Mouse (Mus musculus): ENCODE results near the gene Fggy. TPM values are rescaled to one million over a fixed set of nuclear protein-coding genes. Genes with fewer than 3 reads are reported as not detected.
A peak's percentile ranks its signal among the peaks of the same experiment; 100 is the strongest.

The Fggy gene
- 6.1 and 6.8 TPM in 2 replicates for polyA plus RNA-seq (2016; fragmentation: Nextera tagmentation; extraction: Ambion mirVana)

DNA sequence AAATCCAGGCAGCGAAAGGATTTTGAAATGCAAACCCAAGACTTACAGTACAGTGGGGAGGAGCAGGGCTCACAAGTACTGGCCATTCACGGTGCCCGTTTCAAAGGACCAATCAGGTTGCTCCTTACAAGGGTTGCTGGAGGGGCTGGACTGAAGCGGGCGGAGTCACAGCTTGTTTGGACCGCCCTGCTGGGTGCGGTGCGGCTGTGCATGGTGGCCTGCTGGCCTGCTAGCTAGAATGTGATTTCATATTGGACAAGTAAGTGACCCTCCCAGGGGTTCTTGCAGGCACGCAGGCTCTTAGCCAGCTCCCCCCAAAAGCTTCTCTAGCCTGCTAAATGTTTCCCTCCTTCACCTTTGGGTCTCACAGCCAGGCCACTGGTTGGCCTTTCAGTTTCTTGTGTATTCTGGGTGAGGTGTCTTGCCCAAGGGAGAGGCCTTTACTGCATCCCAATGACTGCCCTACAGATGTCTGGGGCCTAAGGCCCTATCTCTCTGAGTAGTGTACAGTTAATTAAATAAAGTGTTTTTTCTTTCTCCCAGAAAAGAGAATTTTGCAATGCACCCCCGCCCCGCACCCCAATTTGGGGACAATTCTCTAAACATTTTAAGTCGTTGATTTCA, at the start of gene Fggy:
Gene Fggy, plus strand, starts transcription at position 175 of the 624 bp plus-strand sequence.
- DNase-seq (ENCODE audit: extremely low spot score, low spot score) = peak; percentile 92
- Histone ChIP-seq H3K9me3 (no peaks in the 10 kb centered on the region), H3K27me3 (ENCODE audit: poor library complexity, severe bottlenecking) (no peaks in the 10 kb centered on the region), H3K4me3 (peak within 1 kb of the TSS; percentile 47), H3K27ac (peak within 1 kb of the TSS; percentile 88), H3K4me1 (peaks cover 18% of the 10 kb centered on the region), H3K36me3 (replicated peaks) (no peaks in the 10 kb centered on the region)
- WGBS = 27% methylated on average over 12 of the region's 12 CpGs

DNA sequence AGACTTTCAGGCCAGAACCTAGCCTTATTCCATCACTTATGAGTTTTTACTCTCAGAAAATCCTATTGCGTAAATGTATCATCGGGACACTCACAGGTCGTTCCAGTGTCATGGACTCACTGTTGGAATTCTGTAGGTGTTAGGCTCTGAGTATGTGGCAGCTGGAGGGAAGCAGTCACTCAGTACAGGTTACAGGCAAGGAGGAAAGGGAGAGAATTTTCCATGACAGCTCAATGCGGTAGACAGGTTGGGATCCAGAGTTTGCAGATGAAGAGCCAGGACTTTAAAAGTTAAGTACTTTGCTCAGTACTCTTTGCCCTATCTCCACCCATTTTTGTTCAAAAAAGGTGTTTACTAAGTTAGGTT, 49.4 kb upstream of the Fggy start:
- Histone ChIP-seq H3K4me3 (no peak overlapping the region), H3K4me1 (no peaks in the 10 kb centered on the region), H3K9me3 (no peaks in the 10 kb centered on the region), H3K27ac (no peak overlapping the region), H3K27me3 (ENCODE audit: poor library complexity, severe bottlenecking) (no peaks in the 10 kb centered on the region), H3K36me3 (replicated peaks) (no peaks in the 10 kb centered on the region)
- DNase-seq (ENCODE audit: extremely low spot score, low spot score) = no peak
- 91% methylated on average over 4 of the region's 4 CpGs for WGBS

DNA sequence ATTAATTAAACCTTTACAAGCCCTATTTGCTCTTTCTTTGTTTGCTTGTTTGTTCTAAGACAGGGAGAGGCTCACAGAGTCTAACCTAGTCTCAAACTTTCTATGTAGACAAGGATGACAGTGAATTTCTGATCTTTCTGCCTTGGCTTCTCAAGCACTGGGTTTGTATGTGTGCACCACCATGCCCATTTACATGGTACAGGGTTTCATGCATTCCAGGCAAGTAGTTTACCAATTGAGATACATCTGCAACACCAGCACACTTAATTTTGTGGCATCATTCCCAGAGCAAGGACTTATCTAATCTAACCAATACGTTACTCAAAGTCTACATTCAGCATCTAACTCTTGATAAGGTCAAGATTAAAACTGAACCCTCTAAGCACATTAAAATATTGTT, 38.9 kb upstream of the Fggy start:
- H3K9me3 ChIP-seq = no peaks in the 10 kb centered on the region
- WGBS = 86% methylated on average over 1 of the region's 1 CpGs
- H3K4me3 ChIP-seq = no peak overlapping the region
- no peak overlapping the region for H3K27ac ChIP-seq
- peaks cover 21% of the 10 kb centered on the region for H3K4me1 ChIP-seq
- DNase-seq (ENCODE audit: extremely low spot score, low spot score) = no peak
- H3K36me3 ChIP-seq (replicated peaks) = no peaks in the 10 kb centered on the region
- no peaks in the 10 kb centered on the region for H3K27me3 ChIP-seq (ENCODE audit: poor library complexity, severe bottlenecking)

DNA sequence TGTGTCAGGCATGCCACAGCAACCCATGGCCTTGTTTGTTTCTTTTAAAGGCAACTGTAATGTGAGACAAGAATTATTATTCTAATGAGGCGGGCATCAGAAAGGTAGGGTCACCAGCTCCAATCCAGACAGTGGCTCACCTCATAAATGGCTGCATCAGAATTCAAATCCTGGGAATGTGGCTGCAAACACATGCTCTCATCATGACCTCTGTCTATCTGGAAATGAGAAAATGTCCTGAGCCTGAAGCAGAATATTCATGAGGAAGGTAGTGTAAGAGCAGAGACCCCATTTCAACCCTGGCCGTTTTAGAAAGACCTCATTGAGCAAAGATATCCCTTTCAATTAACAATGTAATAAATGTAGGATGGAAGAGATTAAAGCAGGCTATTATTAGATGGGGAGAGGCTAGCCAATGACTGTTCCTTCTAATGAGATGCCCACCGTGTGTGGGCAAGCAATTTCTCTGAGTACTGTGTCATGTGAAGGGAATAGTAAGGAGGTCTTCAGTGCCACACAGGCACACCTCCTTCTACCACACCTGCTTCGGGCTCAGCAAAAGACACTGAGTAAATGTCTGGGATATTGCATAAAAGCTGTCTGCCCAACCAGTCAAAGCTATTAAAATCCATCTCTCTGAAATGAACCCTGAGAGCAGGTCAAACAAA, 37.2 kb upstream of the Fggy start:
- H3K27ac ChIP-seq = no peak overlapping the region
- no peak overlapping the region for H3K4me3 ChIP-seq
- no peaks in the 10 kb centered on the region for H3K9me3 ChIP-seq
- 65% methylated on average over 4 of the region's 4 CpGs for WGBS
- H3K36me3 ChIP-seq (replicated peaks) = no peaks in the 10 kb centered on the region
- no peaks in the 10 kb centered on the region for H3K27me3 ChIP-seq (ENCODE audit: poor library complexity, severe bottlenecking)
- H3K4me1 ChIP-seq = peaks cover 21% of the 10 kb centered on the region
- no peak for DNase-seq (ENCODE audit: extremely low spot score, low spot score)

DNA sequence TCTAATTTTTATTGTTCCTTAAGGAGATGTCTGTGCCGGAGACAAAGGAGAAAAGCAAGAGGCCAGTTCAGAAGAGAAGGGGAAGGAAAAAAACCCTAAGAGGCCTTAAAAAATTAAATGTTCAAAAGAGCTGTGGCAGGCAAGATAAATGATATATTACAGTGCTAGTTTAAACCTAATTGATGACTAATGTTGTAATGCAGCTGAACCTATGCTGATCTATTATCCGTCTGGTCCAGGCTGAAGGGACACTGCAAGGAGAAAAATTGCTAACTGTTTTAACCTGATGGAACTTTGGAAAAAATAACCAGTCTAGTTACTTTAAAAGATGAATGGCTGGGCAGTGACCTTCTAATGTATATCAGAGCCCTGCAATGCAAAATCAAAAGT, 36.7 kb upstream of the Fggy start:
- Histone ChIP-seq H3K27ac (no peak overlapping the region), H3K36me3 (replicated peaks) (no peaks in the 10 kb centered on the region)

DNA sequence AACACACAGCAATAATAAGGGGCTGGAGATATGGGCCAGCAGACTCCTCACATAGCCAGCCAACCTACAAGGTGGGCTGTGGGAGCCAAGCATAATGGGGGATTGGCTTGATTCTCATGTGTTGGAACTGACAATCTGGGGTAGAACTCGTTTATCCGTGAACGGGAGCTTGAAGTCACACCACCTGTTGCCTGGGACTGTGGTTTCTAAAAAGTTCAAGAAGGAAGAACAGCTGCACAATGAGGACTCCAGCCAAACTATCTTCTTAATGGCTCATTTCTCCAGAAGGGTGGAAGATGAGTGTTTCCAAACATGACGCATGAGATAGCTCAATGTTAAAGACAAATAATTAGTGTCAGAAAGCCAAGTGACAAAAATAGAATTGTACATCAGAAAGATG, 30.7 kb upstream of the Fggy start:
- H3K4me1 ChIP-seq = no peaks in the 10 kb centered on the region
- H3K36me3 ChIP-seq (replicated peaks) = no peaks in the 10 kb centered on the region
- no peak overlapping the region for H3K4me3 ChIP-seq
- H3K9me3 ChIP-seq = no peaks in the 10 kb centered on the region
- WGBS = 94% methylated on average over 4 of the region's 4 CpGs
- no peak for DNase-seq (ENCODE audit: extremely low spot score, low spot score)
- H3K27me3 ChIP-seq (ENCODE audit: poor library complexity, severe bottlenecking) = no peaks in the 10 kb centered on the region
- no peak overlapping the region for H3K27ac ChIP-seq

More for the DNA sequence above, 36.7 kb upstream of the Fggy start:
- 73% methylated on average over 2 of the region's 2 CpGs for WGBS
- no peaks in the 10 kb centered on the region for H3K9me3 ChIP-seq
- H3K4me1 ChIP-seq = peaks cover 21% of the 10 kb centered on the region
- DNase-seq (ENCODE audit: extremely low spot score, low spot score) = no peak
- no peak overlapping the region for H3K4me3 ChIP-seq
- no peaks in the 10 kb centered on the region for H3K27me3 ChIP-seq (ENCODE audit: poor library complexity, severe bottlenecking)

DNA sequence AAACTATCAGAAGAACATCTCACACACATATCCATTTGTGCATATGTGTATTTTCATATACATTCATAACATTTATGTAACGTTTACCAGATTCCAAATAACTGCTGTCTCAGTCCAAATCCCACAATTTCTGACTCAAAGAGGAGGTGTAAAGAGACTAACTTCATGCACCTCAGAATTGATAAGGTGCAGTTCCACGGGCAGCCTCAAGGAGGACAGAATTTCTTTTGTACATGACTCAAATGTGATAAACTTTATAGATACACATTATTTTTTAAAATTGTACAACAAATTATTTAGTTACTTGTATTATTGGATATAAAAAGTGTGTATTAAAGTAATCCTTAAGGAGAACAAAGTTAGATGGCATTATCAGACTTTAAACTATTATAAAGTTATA, 26.6 kb upstream of the Fggy start:
- Histone ChIP-seq H3K4me3 (no peak overlapping the region), H3K9me3 (no peaks in the 10 kb centered on the region), H3K36me3 (replicated peaks) (no peaks in the 10 kb centered on the region), H3K27me3 (ENCODE audit: poor library complexity, severe bottlenecking) (no peaks in the 10 kb centered on the region), H3K4me1 (no peaks in the 10 kb centered on the region), H3K27ac (no peak overlapping the region)
- 65% methylated on average over 2 of the region's 2 CpGs for WGBS
- DNase-seq (ENCODE audit: extremely low spot score, low spot score) = no peak

DNA sequence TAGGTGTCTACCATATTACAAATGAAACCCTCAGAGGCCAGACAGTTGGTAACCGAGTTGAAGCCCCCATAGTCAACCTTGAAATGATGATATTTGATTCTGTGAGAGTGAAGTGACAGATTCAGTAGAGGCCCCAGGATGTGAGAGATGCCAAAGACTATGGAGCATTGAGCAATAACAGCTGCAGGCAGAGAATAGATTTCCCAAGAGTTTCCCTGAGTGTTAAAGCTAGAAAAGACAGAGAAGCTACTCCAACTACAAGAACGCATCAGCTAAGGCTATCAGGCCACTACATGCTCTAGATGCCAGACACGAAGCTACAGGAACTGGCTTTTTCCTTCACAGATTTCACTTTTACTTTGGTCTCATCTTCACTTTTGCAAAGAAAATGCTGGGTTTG, 23.4 kb upstream of the Fggy start:
- no peak for DNase-seq (ENCODE audit: extremely low spot score, low spot score)
- no peaks in the 10 kb centered on the region for H3K9me3 ChIP-seq
- no peaks in the 10 kb centered on the region for H3K27me3 ChIP-seq (ENCODE audit: poor library complexity, severe bottlenecking)
- H3K27ac ChIP-seq = no peak overlapping the region
- H3K4me3 ChIP-seq = no peak overlapping the region
- WGBS = 91% methylated on average over 3 of the region's 3 CpGs
- peaks cover 9% of the 10 kb centered on the region for H3K4me1 ChIP-seq
- H3K36me3 ChIP-seq (replicated peaks) = no peaks in the 10 kb centered on the region

DNA sequence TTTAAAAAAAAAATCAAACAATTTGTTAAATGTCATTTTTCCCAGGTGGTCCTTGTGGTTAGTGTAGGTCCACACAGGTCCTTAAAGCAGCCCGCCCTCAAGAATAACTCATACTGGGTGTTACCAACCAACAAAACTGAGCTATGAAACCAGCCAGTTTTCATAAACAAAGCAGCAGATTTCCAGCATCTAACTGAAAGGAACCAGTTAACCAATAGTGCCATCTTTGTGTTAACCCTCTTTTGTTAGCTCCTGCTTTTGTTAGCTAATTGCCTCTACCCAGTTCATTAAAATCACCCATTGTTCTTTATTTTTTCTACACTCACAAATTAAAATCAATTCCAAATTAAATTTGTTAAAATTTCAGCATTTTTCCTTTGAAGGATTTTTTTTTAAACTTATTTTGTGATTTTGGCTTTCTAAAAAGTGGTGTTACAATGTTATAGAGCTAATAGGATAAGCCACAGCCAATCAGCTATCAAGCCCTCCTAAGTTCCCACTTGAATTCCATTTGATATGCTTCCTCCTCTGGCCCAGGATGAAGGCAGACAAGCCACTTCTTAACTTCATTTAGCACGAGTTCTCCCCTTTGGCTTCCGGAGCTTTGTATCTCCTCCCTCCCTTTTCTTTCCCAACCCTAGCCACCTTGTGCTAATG, 15.8 kb upstream of the Fggy start:
- no peak for DNase-seq (ENCODE audit: extremely low spot score, low spot score)
- no peak overlapping the region for H3K4me3 ChIP-seq
- H3K27ac ChIP-seq = no peak overlapping the region
- WGBS = 27% methylated on average over 3 of the region's 3 CpGs
- peaks cover 20% of the 10 kb centered on the region for H3K4me1 ChIP-seq
- no peaks in the 10 kb centered on the region for H3K27me3 ChIP-seq (ENCODE audit: poor library complexity, severe bottlenecking)
- no peaks in the 10 kb centered on the region for H3K36me3 ChIP-seq (replicated peaks)
- no peaks in the 10 kb centered on the region for H3K9me3 ChIP-seq

DNA sequence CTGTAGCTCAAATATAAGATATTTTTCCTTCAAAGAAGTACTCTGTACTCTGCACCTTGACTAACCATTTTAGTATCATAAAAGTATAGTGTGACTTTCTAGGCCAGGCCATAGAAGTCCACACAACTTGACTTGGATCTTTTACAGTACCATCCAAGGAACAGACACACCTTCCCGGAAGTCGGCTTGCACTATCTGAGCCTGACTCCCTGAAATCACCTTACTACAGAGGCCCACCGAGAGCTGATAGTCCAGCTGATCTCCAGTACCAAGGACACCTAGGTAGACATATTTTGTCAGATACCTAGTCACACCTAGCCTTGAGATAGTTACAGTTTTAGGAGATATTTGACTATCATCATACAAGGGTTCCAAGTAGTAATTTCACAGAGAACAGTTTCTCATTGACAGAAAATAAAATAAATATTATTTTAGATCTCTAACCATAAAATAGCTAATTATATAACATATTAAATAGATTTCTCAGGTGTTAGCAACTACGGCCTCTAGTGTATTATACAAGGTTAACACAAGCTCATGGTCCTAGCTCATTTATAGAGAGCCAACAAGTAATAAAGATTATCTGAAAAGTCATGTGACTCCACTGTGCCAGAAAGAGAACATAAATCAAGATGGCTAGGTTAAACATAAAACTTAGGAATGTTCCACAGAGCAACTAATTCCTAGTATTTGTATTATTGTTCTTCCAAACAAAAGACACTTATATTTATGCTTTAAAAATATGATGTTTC, 15.1 kb upstream of the Fggy start:
- 92% methylated on average over 4 of the region's 4 CpGs for whole genome bisulfite sequencing
- H3K4me3 ChIP-seq = no peak overlapping the region
- no peaks in the 10 kb centered on the region for H3K9me3 ChIP-seq
- H3K4me1 ChIP-seq = peaks cover 17% of the 10 kb centered on the region
- H3K27me3 ChIP-seq (ENCODE audit: poor library complexity, severe bottlenecking) = no peaks in the 10 kb centered on the region
- H3K36me3 ChIP-seq (replicated peaks) = no peaks in the 10 kb centered on the region
- no peak for DNase-seq (ENCODE audit: extremely low spot score, low spot score)
- H3K27ac ChIP-seq = no peak overlapping the region

DNA sequence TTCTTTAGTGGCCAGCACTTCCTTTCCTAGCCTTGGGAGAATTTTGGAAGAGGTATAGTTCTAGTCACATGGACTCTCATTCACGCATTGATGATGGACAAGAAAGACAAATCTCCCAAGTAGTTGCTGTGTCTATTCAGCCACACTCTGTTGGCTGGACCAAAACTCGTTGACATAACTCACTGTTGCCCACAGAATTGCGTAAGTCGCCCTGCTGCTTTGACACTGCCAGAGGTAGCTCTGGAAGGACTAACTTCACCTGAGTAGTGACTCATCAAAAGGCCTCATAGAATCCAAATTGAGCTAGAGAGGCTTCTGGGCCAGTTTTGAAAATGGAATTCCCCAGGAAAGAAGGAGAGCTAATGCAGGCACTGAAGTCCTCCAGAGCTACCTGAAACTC, 13.8 kb upstream of the Fggy start:
- Histone ChIP-seq H3K4me3 (no peak overlapping the region), H3K4me1 (peaks cover 17% of the 10 kb centered on the region), H3K9me3 (no peaks in the 10 kb centered on the region), H3K36me3 (replicated peaks) (no peaks in the 10 kb centered on the region), H3K27me3 (ENCODE audit: poor library complexity, severe bottlenecking) (no peaks in the 10 kb centered on the region), H3K27ac (no peak overlapping the region)
- DNase-seq (ENCODE audit: extremely low spot score, low spot score) = no peak
- WGBS = 91% methylated on average over 4 of the region's 4 CpGs

DNA sequence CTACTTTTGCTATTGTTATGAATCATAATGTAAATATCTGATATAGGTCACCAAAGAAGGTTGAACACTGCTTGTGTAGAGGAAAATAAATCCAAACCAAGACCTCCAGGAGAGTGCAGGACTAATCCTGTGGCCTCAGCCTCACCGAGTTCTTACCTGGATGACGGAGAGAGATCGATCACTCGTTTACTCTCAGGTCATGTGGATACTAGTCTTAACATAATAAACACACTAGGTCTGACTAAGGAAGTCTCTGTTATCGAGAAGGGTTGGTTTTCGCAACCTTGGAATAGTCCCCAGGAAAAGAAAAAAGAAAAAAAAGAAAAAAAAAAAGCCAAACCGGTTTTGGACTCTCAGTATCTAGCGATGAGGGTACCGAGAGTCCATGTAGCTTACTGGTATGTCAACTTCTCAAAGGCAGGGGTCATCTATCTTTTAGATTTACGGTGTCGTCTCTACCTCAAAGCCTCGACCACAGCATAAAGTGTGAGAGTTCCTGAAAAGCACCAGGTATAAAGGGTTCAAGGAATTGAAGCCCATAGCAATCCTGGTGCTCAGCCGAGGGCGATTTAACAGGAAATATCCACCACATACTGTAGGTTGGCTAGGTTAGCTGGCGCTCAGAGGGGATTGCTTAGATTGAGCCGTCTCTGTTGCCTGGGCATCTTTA, 509 bp upstream of the Fggy start:
- 50% methylated on average over 16 of the region's 16 CpGs for WGBS
- H3K4me1 ChIP-seq = peaks cover 18% of the 10 kb centered on the region
- H3K9me3 ChIP-seq = no peaks in the 10 kb centered on the region
- H3K27me3 ChIP-seq (ENCODE audit: poor library complexity, severe bottlenecking) = no peaks in the 10 kb centered on the region
- H3K4me3 ChIP-seq = peak overlapping the region; percentile 47
- H3K27ac ChIP-seq = peak overlapping the region; percentile 88
- no peaks in the 10 kb centered on the region for H3K36me3 ChIP-seq (replicated peaks)
- DNase-seq (ENCODE audit: extremely low spot score, low spot score) = no peak

Measured in forebrain, embryonic 10.5 days (tissue).